Mouse (Mus musculus) liver, embryonic 12.5 days (tissue): Measurements from ENCODE around the gene Atp8b2. TPM values are rescaled to one million over a fixed set of nuclear protein-coding genes. Genes with fewer than 3 reads are reported as not detected.

Experiments used
- ATAC-seq: fragments of 200-750 bp; cut with Nextera tagmentation; 2 replicates; pipeline ENCODE4 v1.8.0; 2017; ENCODE audit warnings: moderate number of reproducible peaks, mild to moderate bottlenecking, moderate library complexity
- H3K27ac ChIP-seq: fragments of 300-500 bp; sonication (generic); 2 replicates; pipeline ENCODE4 v1.5.1; 2016; ENCODE audit warnings: mild to moderate bottlenecking
- H3K27me3 ChIP-seq: fragments of 300-500 bp; sonication (generic); replicated peaks from 2 replicates; pipeline ENCODE4 v1.6.1; 2016; ENCODE audit warnings: mild to moderate bottlenecking, moderate library complexity
- H3K36me3 ChIP-seq: fragments of 300-500 bp; sonication (generic); 2 replicates; pipeline ENCODE4 v1.6.1; 2016; ENCODE audit warnings: mild to moderate bottlenecking, moderate library complexity
- H3K4me1 ChIP-seq: fragments of 300-500 bp; sonication (generic); 2 replicates; pipeline ENCODE4 v1.6.1; 2016
- H3K4me2 ChIP-seq: fragments of 300-500 bp; sonication (generic); 2 replicates; pipeline ENCODE4 v1.6.1; 2016; ENCODE audit warnings: mild to moderate bottlenecking, moderate library complexity
- H3K4me3 ChIP-seq: fragments of 300-500 bp; sonication (generic); 2 replicates; pipeline ENCODE4 v1.5.1; 2016; ENCODE audit warnings: mild to moderate bottlenecking, moderate library complexity
- H3K9ac ChIP-seq: fragments of 300-500 bp; sonication (generic); 2 replicates; pipeline ENCODE4 v1.6.1; 2016; ENCODE audit warnings: mild to moderate bottlenecking, moderate library complexity
- H3K9me3 ChIP-seq: fragments of 300-500 bp; sonication (generic); replicated peaks from 2 replicates; pipeline ENCODE4 v1.6.1; 2016; ENCODE audit warnings: mild to moderate bottlenecking, moderate library complexity
- WGBS: fragments of 180-500 bp; shearing (Covaris S2); methylation state at CpG from one replicate; pipeline ENCODE4 v1.1.7; 2016; ENCODE audit not compliant: insufficient replicate concordance; 5-methylcytosine and 5-hydroxymethylcytosine counted together
- polyA plus RNA-seq: library from polyadenylated mRNA; unstranded; fragments of >200 nt; fragmentation: Nextera tagmentation; extraction: Ambion mirVana; gene quantifications from 2 replicates; pipeline ENCODE4 v1.2.1, GENCODE M21; 2016

Atp8b2 gene
- polyA plus RNA-seq: 4.2 and 4.6 TPM in 2 replicates

DNA sequence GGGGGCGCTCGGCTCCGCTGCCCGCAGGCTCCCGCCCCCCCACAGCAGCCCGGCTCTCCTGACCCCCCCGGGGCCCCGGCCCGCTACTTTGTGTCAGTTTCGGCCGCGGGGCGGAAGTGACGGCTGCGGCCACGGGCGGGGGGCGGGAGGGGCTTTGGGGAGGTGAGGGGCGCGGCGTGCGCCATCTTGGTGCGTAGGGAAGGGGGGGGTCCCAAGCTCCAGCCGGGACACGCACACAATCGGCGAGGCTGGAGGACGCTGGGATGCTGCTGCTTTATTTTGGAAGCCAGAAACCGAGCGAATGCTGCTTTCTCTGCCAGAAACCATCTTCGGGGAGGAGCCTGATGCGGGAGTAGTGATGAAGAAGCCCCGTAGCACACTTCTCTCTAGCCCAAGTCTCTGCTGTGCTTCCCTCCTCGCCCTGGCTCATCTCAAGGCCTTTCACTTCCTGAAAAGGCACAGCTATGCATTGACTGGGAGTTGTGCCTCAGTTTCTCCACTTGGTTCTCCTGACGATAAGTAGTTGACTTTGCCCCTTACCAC is at the start of gene Atp8b2:
TSS of gene Atp8b2 (minus strand) at position 288 of the 543 bp plus-strand sequence.
- H3K4me3 ChIP-seq: peak within 1 kb of the TSS; percentile 67
- peaks cover 54% of the 10 kb centered on the region for H3K4me1 ChIP-seq
- H3K27ac ChIP-seq: peak within 1 kb of the TSS; percentile 72
- H3K9me3 ChIP-seq: no peaks in the 10 kb centered on the region
- H3K36me3 ChIP-seq: peaks cover 7% of the 10 kb centered on the region; the same call in 1 of the 2 replicates
- no peak for ATAC-seq
- H3K27me3 ChIP-seq: peaks cover 56% of the 10 kb centered on the region
- H3K4me2 ChIP-seq: peak within 1 kb of the TSS; percentile 69
- under 1% methylated on average over 27 of the region's 35 CpGs for WGBS
- H3K9ac ChIP-seq: peak within 1 kb of the TSS; percentile 68

- ATAC-seq: no peak
- Histone ChIP-seq H3K4me3 (no peak overlapping the region), H3K4me2 (no peak overlapping the region), H3K9ac (no peak overlapping the region), H3K27me3 (no peaks in the 10 kb centered on the region), H3K9me3 (no peaks in the 10 kb centered on the region), H3K4me1 (no peaks in the 10 kb centered on the region), H3K36me3 (peaks cover 98% of the 10 kb centered on the region), H3K27ac (no peak overlapping the region)
- 91% methylated on average over 2 of the region's 2 CpGs for WGBS
Observed at GRCm38 (mm10) chr3:90010291-90010690, 47.0 kb upstream of the Atp8b2 start.

GRCm38 (mm10) chr3:90004091-90004796 is 40.9 kb upstream of the Atp8b2 start:
- Histone ChIP-seq H3K27ac (no peak overlapping the region), H3K36me3 (peaks cover 84% of the 10 kb centered on the region), H3K9ac (no peak overlapping the region), H3K27me3 (no peaks in the 10 kb centered on the region), H3K4me2 (no peak overlapping the region), H3K4me3 (no peak overlapping the region), H3K9me3 (no peaks in the 10 kb centered on the region), H3K4me1 (peaks cover 7% of the 10 kb centered on the region)
- no peak for ATAC-seq
- 83% methylated on average over 3 of the region's 3 CpGs for WGBS

- no peak overlapping the region for H3K9ac ChIP-seq
- H3K27me3 ChIP-seq: no peaks in the 10 kb centered on the region
- no peak for ATAC-seq
- H3K36me3 ChIP-seq: peaks cover 62% of the 10 kb centered on the region
- peaks cover 25% of the 10 kb centered on the region for H3K4me1 ChIP-seq
- WGBS: 78% methylated on average over 4 of the region's 4 CpGs
- peak overlapping the region; percentile 93; the same call in 1 of the 2 replicates for H3K4me2 ChIP-seq
- no peak overlapping the region for H3K4me3 ChIP-seq
- peak overlapping the region; percentile 77 for H3K27ac ChIP-seq
- H3K9me3 ChIP-seq: no peaks in the 10 kb centered on the region
Observed at GRCm38 (mm10) chr3:89999830-90000229, 36.5 kb upstream of the Atp8b2 start.

DNA sequence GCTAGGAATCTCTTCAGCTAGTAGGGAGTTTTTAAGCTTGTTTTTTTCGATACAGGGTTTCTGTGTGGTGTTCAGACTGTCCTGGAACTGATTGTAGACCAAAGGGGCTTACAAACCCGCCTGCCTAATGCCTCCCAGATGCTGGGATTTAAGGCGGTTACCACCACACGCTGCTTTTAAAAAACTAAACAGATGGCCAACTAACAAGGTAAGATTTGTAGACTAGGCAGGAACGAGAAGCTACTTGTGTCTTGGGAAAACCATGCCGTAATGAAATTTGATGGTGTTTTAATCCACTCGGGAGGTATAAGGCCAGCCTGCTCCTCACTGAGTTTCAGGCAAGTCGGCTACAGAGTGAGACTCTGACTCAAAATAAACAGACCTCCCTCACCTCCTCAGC is 35.8 kb upstream of the Atp8b2 start:
- Histone ChIP-seq H3K4me1 (peaks cover 25% of the 10 kb centered on the region), H3K27me3 (no peaks in the 10 kb centered on the region), H3K9ac (peak overlapping the region; percentile 89), H3K36me3 (peaks cover 60% of the 10 kb centered on the region), H3K4me2 (peak overlapping the region; percentile 93), H3K9me3 (no peaks in the 10 kb centered on the region), H3K27ac (peak overlapping the region; percentile 77), H3K4me3 (peak overlapping the region; percentile 88)
- ATAC-seq: no peak
- WGBS: 29% methylated on average over 8 of the region's 8 CpGs

DNA sequence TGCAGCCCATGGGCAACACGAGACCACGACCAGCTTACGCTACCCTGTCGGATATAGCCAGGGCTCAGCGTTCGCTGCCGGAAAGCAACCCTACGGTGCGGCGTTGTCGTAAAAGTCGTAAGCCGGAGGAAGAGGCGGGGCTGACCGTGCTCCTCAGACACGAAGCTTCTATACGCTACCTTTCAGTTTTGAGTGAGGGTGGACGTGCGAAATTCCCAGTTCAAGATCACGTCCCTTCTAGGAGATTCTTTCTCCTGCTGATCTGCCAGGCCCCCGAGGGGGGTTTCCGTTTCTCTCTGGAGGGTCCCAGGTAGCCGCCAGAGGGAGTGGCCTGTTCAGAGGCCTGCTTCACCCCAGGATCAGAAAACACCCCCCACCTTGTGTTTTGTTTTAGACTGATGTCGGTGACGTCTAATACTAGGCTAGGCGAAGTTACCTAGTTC is 35.3 kb upstream of the Atp8b2 start, which contains the start of gene Hax1:
TSS of gene Hax1 (minus strand) at position 169 of the 443 bp plus-strand sequence.
- ATAC-seq: peak; percentile 93
- Histone ChIP-seq H3K9ac (peak within 1 kb of the TSS; percentile 89), H3K4me1 (peaks cover 25% of the 10 kb centered on the region), H3K9me3 (no peaks in the 10 kb centered on the region), H3K4me2 (peak within 1 kb of the TSS; percentile 93), H3K4me3 (peak within 1 kb of the TSS; percentile 88), H3K27me3 (no peaks in the 10 kb centered on the region), H3K27ac (peak within 1 kb of the TSS; percentile 77), H3K36me3 (peaks cover 63% of the 10 kb centered on the region)
- 1% methylated on average over 26 of the region's 26 CpGs for WGBS

- H3K4me3 ChIP-seq: peak overlapping the region; percentile 88
- peak overlapping the region; percentile 93 for H3K4me2 ChIP-seq
- H3K4me1 ChIP-seq: peaks cover 25% of the 10 kb centered on the region
- peaks cover 62% of the 10 kb centered on the region for H3K36me3 ChIP-seq
- WGBS: 16% methylated on average over 23 of the region's 23 CpGs
- H3K9me3 ChIP-seq: no peaks in the 10 kb centered on the region
- H3K9ac ChIP-seq: peak overlapping the region; percentile 89
- no peaks in the 10 kb centered on the region for H3K27me3 ChIP-seq
- peak; percentile 52 for ATAC-seq
- H3K27ac ChIP-seq: peak overlapping the region; percentile 77
Observed at GRCm38 (mm10) chr3:89997791-89998495, 34.6 kb upstream of the Atp8b2 start.

- Histone ChIP-seq H3K9ac (no peak overlapping the region), H3K27ac (no peak overlapping the region), H3K4me2 (no peak overlapping the region), H3K4me3 (no peak overlapping the region), H3K27me3 (no peaks in the 10 kb centered on the region), H3K9me3 (no peaks in the 10 kb centered on the region), H3K36me3 (peaks cover 40% of the 10 kb centered on the region), H3K4me1 (peaks cover 25% of the 10 kb centered on the region)
- 77% methylated on average over 5 of the region's 5 CpGs for WGBS
- no peak for ATAC-seq
Observed at GRCm38 (mm10) chr3:89994807-89995515, 31.7 kb upstream of the Atp8b2 start.

DNA sequence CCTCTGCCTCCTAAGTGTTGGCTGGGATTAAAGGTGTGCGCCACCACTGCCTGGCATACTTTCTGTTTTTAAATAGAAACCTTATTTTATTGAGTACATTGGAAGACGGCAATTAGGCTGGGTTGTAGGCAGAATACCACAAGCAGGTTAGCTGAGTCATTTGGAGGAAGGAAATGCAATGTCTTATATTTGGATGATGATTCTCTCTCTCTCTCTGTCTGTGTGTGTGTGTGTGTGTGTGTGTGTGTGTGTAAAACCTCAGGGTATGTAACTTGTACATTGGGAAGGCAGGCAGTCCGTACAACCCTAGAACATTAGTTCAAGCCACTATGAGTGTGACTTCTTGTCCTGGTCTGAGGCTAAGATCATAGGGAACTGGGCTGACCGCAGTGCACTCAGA is 24.5 kb upstream of the Atp8b2 start:
- Histone ChIP-seq H3K9ac (no peak overlapping the region), H3K4me2 (no peak overlapping the region), H3K4me1 (0 out of 2 replicates have a peak, but pooled peaks cover 4% of the 10 kb centered on the region), H3K27ac (no peak overlapping the region), H3K9me3 (no peaks in the 10 kb centered on the region), H3K36me3 (peaks cover 2% of the 10 kb centered on the region; the same call in 1 of the 2 replicates), H3K27me3 (peaks cover 5% of the 10 kb centered on the region; the same call in 1 of the 2 replicates), H3K4me3 (no peak overlapping the region)
- ATAC-seq: no peak
- 63% methylated on average over 4 of the region's 4 CpGs for WGBS

DNA sequence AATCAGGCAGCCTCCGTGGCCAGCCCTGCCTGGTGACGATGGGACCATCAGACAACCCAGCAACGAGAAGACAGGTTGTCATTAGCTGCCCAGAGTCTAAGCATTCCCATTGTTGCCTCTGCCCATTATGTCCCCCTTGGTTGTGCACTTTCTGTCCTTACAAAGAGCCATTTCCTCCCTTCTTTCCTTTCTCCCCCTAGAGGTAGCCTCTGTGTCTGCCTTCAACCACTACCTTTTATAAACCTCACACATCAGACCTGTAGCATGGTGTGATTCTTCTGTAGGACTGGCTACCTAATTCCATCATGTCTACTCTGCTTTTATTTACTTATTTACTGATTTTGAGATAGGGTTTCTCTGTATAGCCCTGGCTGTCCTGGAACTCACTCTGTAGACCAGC is 23.9 kb upstream of the Atp8b2 start:
- Histone ChIP-seq H3K36me3 (no peaks in the 10 kb centered on the region), H3K9me3 (no peaks in the 10 kb centered on the region), H3K27me3 (peaks cover 5% of the 10 kb centered on the region; the same call in 1 of the 2 replicates), H3K27ac (no peak overlapping the region), H3K4me2 (no peak overlapping the region), H3K9ac (no peak overlapping the region), H3K4me3 (no peak overlapping the region), H3K4me1 (0 out of 2 replicates have a peak, but pooled peaks cover 4% of the 10 kb centered on the region)
- 44% methylated on average over 3 of the region's 3 CpGs for WGBS
- ATAC-seq: no peak

- Histone ChIP-seq H3K9me3 (no peaks in the 10 kb centered on the region), H3K4me2 (no peak overlapping the region), H3K4me3 (no peak overlapping the region), H3K36me3 (no peaks in the 10 kb centered on the region), H3K27ac (no peak overlapping the region), H3K27me3 (peaks cover 5% of the 10 kb centered on the region; the same call in 1 of the 2 replicates), H3K9ac (no peak overlapping the region), H3K4me1 (no peaks in the 10 kb centered on the region)
- ATAC-seq: no peak
- 62% methylated on average over 5 of the region's 5 CpGs for WGBS
Observed at GRCm38 (mm10) chr3:89982426-89982825, 19.1 kb upstream of the Atp8b2 start.
